Mouse (Mus musculus) embryonic facial prominence, embryonic 12.5 days (tissue): ENCODE measurements around the gene Ncoa1. TPM values are rescaled to one million over a fixed set of nuclear protein-coding genes. Genes with fewer than 3 reads are reported as not detected.

Source experiments
- ATAC-seq: fragments of 200-750 bp; cut with Nextera tagmentation; 2 replicates; pipeline ENCODE4 v1.8.0; 2017; ENCODE audit not compliant: insufficient number of reproducible peaks, insufficient read depth, low FRiP score, low TSS enrichment
- H3K27ac ChIP-seq: fragments of 300-500 bp; sonication (generic); 2 replicates; pipeline ENCODE4 v1.5.1; 2016; ENCODE audit warnings: mild to moderate bottlenecking
- H3K27me3 ChIP-seq: fragments of 300-500 bp; sonication (generic); 2 replicates; pipeline ENCODE4 v1.6.1; 2016; ENCODE audit warnings: mild to moderate bottlenecking, moderate library complexity
- H3K36me3 ChIP-seq: fragments of 300-500 bp; sonication (generic); 2 replicates; pipeline ENCODE4 v1.6.1; 2016; ENCODE audit warnings: mild to moderate bottlenecking
- H3K4me1 ChIP-seq: fragments of 300-500 bp; sonication (generic); 2 replicates; pipeline ENCODE4 v1.6.1; 2016
- H3K4me2 ChIP-seq: fragments of 300-500 bp; sonication (generic); replicated peaks from 2 replicates; pipeline ENCODE4 v1.6.1; 2016; ENCODE audit warnings: mild to moderate bottlenecking, moderate library complexity
- H3K4me3 ChIP-seq: fragments of 300-500 bp; sonication (generic); 2 replicates; pipeline ENCODE4 v1.5.1; 2016; ENCODE audit warnings: mild to moderate bottlenecking
- H3K9ac ChIP-seq: fragments of 300-500 bp; sonication (generic); 2 replicates; pipeline ENCODE4 v1.6.1; 2016; ENCODE audit warnings: mild to moderate bottlenecking, moderate library complexity
- H3K9me3 ChIP-seq: fragments of 300-500 bp; sonication (generic); 2 replicates; pipeline ENCODE4 v1.6.1; 2016; ENCODE audit warnings: mild to moderate bottlenecking, moderate library complexity
- WGBS: fragments of 180-500 bp; shearing (Covaris S2); methylation state at CpG from one replicate; pipeline ENCODE4 v1.1.7; 2016; 5-methylcytosine and 5-hydroxymethylcytosine counted together
- polyA plus RNA-seq: library from polyadenylated mRNA; unstranded; fragments of >200 nt; fragmentation: Nextera tagmentation; extraction: Ambion mirVana; gene quantifications from 2 replicates; pipeline ENCODE4 v1.2.1, GENCODE M21; 2016

Gene Ncoa1
- polyA plus RNA-seq, 1 experiment from 2014 or later, result 9.8 TPM

DNA sequence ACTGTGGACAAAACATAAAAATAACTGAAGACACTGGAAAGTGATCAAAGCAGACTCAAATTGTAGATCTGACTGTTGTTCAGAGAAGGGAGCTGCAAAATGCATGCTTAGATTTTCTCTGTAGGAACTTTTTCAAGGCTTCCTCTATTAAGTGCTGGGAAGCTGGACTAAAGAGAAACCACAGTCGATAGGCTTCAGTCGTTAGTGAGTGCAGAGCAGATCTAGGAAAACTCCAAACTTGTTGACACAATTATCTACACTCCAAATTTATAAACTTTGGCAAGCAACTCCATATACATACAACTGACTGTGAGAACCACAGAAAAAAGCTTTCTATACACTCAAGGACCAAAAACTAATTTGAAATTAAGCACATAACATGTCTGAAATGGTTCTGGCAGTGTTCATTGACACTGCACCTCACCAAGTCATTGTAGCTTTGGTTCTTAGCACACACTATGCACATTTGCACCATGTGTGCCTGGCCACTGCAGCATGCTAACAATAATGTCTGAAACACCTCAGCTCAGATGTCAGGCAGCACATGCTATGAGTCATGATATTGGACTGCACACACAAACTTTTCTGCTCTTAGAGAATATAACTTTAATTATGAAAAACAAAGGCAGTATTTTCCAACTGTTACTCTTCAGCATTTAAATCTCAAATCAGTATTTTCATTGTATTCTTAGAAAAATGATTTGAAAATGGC lies 121.8 kb downstream of the Ncoa1 start:
- H3K4me2 ChIP-seq, result no peak overlapping the region
- no peak overlapping the region; the same call in 1 of the 2 replicates for H3K27ac ChIP-seq
- H3K4me3 ChIP-seq, result no peak overlapping the region
- H3K27me3 ChIP-seq, result no peaks in the 10 kb centered on the region
- H3K4me1 ChIP-seq, result no peaks in the 10 kb centered on the region
- WGBS, result 83% methylated on average over 2 of the region's 2 CpGs
- H3K36me3 ChIP-seq, result no peaks in the 10 kb centered on the region
- no peaks in the 10 kb centered on the region for H3K9me3 ChIP-seq
- H3K9ac ChIP-seq, result no peak overlapping the region
- ATAC-seq, result no peak

- Histone ChIP-seq H3K4me3 (no peak overlapping the region), H3K27ac (no peak overlapping the region), H3K36me3 (no peaks in the 10 kb centered on the region), H3K27me3 (no peaks in the 10 kb centered on the region), H3K4me2 (no peak overlapping the region), H3K9me3 (no peaks in the 10 kb centered on the region), H3K9ac (no peak overlapping the region), H3K4me1 (0 out of 2 replicates have a peak, but pooled peaks cover 9% of the 10 kb centered on the region)
- ATAC-seq, result no peak
- 36% methylated on average over 2 of the region's 2 CpGs for WGBS
Observed at GRCm38 (mm10) chr12:4343216-4343615, 133.8 kb downstream of the Ncoa1 start.

- Histone ChIP-seq H3K9me3 (no peaks in the 10 kb centered on the region), H3K4me3 (no peak overlapping the region), H3K9ac (no peak overlapping the region), H3K36me3 (no peaks in the 10 kb centered on the region), H3K27ac (no peak overlapping the region), H3K27me3 (no peaks in the 10 kb centered on the region), H3K4me2 (no peak overlapping the region), H3K4me1 (0 out of 2 replicates have a peak, but pooled peaks cover 9% of the 10 kb centered on the region)
- WGBS, result 69% methylated on average over 3 of the region's 3 CpGs
- ATAC-seq, result no peak
Observed at GRCm38 (mm10) chr12:4342087-4342486, 134.9 kb downstream of the Ncoa1 start.

GRCm38 (mm10) chr12:4340325-4340924 lies 136.6 kb downstream of the Ncoa1 start:
- no peak for ATAC-seq
- WGBS, result 51% methylated on average over 3 of the region's 3 CpGs
- H3K4me2 ChIP-seq, result no peak overlapping the region
- H3K4me3 ChIP-seq, result no peak overlapping the region
- 0 out of 2 replicates have a peak, but pooled peaks cover 9% of the 10 kb centered on the region for H3K4me1 ChIP-seq
- no peaks in the 10 kb centered on the region for H3K9me3 ChIP-seq
- no peak overlapping the region for H3K9ac ChIP-seq
- H3K27ac ChIP-seq, result no peak overlapping the region
- no peaks in the 10 kb centered on the region for H3K36me3 ChIP-seq
- H3K27me3 ChIP-seq, result no peaks in the 10 kb centered on the region

- Histone ChIP-seq H3K27me3 (no peaks in the 10 kb centered on the region), H3K4me2 (no peak overlapping the region), H3K4me1 (peaks cover 3% of the 10 kb centered on the region; the same call in 1 of the 2 replicates), H3K27ac (no peak overlapping the region), H3K9ac (no peak overlapping the region), H3K9me3 (no peaks in the 10 kb centered on the region), H3K4me3 (no peak overlapping the region), H3K36me3 (0 out of 2 replicates have a peak, but pooled peaks cover 6% of the 10 kb centered on the region)
- ATAC-seq, result no peak
- 70% methylated on average over 5 of the region's 5 CpGs for WGBS
Observed at GRCm38 (mm10) chr12:4323604-4324003, 153.4 kb downstream of the Ncoa1 start.

GRCm38 (mm10) chr12:4322227-4322626 lies 154.8 kb downstream of the Ncoa1 start:
- H3K27me3 ChIP-seq, result no peaks in the 10 kb centered on the region
- ATAC-seq, result no peak
- H3K36me3 ChIP-seq, result 0 out of 2 replicates have a peak, but pooled peaks cover 6% of the 10 kb centered on the region
- no peak overlapping the region for H3K9ac ChIP-seq
- H3K9me3 ChIP-seq, result no peaks in the 10 kb centered on the region
- H3K4me3 ChIP-seq, result no peak overlapping the region
- no peak overlapping the region for H3K4me2 ChIP-seq
- peaks cover 3% of the 10 kb centered on the region; the same call in 1 of the 2 replicates for H3K4me1 ChIP-seq
- H3K27ac ChIP-seq, result no peak overlapping the region
- 25% methylated on average over 2 of the region's 2 CpGs for WGBS

GRCm38 (mm10) chr12:4313824-4314223 lies 163.2 kb downstream of the Ncoa1 start:
- Histone ChIP-seq H3K27me3 (no peaks in the 10 kb centered on the region), H3K4me3 (no peak overlapping the region), H3K4me2 (no peak overlapping the region), H3K9me3 (no peaks in the 10 kb centered on the region), H3K36me3 (peaks cover 7% of the 10 kb centered on the region; the same call in 1 of the 2 replicates), H3K9ac (no peak overlapping the region), H3K27ac (no peak overlapping the region), H3K4me1 (no peaks in the 10 kb centered on the region)
- ATAC-seq, result no peak

- Histone ChIP-seq H3K36me3 (no peaks in the 10 kb centered on the region), H3K9me3 (no peaks in the 10 kb centered on the region), H3K27ac (no peak overlapping the region), H3K4me1 (no peaks in the 10 kb centered on the region), H3K27me3 (no peaks in the 10 kb centered on the region), H3K9ac (no peak overlapping the region), H3K4me2 (no peak overlapping the region), H3K4me3 (no peak overlapping the region)
- 67% methylated on average over 1 of the region's 1 CpGs for WGBS
- no peak for ATAC-seq
Observed at GRCm38 (mm10) chr12:4306712-4307313, 170.2 kb downstream of the Ncoa1 start.

DNA sequence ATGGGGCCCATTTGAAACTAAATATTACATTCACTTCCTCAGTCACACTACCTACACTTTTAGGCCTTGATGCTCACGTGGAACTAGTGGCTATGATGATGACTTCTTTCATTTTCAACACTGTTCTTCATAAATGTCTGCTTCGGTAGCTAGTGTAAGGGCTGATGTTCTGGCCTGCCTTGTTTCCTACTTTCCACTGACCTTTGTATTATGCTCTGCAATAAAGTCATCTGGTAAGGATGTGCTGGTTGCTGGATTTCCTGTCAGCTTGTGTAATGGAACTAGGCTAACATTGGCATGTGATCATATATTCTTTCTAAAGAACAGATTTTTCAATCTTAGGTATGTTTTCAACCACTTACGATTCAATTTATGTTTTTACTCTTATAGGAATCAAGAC lies 177.7 kb downstream of the Ncoa1 start:
- H3K9me3 ChIP-seq, result no peaks in the 10 kb centered on the region
- WGBS, result 80% methylated on average over 3 of the region's 3 CpGs
- no peak overlapping the region for H3K9ac ChIP-seq
- H3K4me2 ChIP-seq, result no peak overlapping the region
- H3K36me3 ChIP-seq, result peaks cover 8% of the 10 kb centered on the region; the same call in 1 of the 2 replicates
- no peak overlapping the region for H3K4me3 ChIP-seq
- no peaks in the 10 kb centered on the region for H3K27me3 ChIP-seq
- ATAC-seq, result no peak
- no peaks in the 10 kb centered on the region for H3K4me1 ChIP-seq
- H3K27ac ChIP-seq, result no peak overlapping the region

- Histone ChIP-seq H3K4me2 (no peak overlapping the region), H3K4me1 (no peaks in the 10 kb centered on the region), H3K27me3 (no peaks in the 10 kb centered on the region), H3K4me3 (no peak overlapping the region), H3K36me3 (peaks cover 10% of the 10 kb centered on the region; the same call in 1 of the 2 replicates), H3K27ac (no peak overlapping the region), H3K9me3 (no peaks in the 10 kb centered on the region), H3K9ac (no peak overlapping the region)
- 80% methylated on average over 4 of the region's 4 CpGs for WGBS
- no peak for ATAC-seq
Observed at GRCm38 (mm10) chr12:4298626-4299025, 178.4 kb downstream of the Ncoa1 start.

- no peak for ATAC-seq
- no peak overlapping the region for H3K27ac ChIP-seq
- H3K27me3 ChIP-seq, result no peaks in the 10 kb centered on the region
- no peak overlapping the region for H3K4me3 ChIP-seq
- no peaks in the 10 kb centered on the region for H3K4me1 ChIP-seq
- H3K4me2 ChIP-seq, result no peak overlapping the region
- no peak overlapping the region for H3K9ac ChIP-seq
- no peaks in the 10 kb centered on the region for H3K9me3 ChIP-seq
- peaks cover 10% of the 10 kb centered on the region; the same call in 1 of the 2 replicates for H3K36me3 ChIP-seq
- WGBS, result 93% methylated on average over 4 of the region's 4 CpGs
Observed at GRCm38 (mm10) chr12:4295881-4296280, 181.1 kb downstream of the Ncoa1 start.

DNA sequence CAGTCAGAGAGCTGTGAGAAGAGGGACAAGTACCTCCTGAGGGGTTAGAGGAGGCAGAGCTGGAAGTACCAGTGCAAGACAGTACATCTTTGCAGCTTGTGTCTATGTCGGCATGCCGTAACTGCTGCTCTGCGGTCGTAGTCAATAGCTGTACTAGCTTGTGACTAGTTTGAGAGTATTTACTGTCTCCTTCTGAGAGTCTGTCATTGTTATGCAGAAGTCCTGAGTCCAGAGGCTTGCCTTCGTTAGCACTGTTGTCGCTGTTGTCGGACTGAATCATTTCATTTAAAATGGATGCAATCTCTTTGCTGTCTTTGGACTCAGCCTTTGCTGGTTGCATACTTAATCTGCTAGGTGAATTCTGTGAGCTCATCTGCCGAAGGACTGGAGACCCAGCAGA lies 181.7 kb downstream of the Ncoa1 start:
- Histone ChIP-seq H3K4me1 (no peaks in the 10 kb centered on the region), H3K4me3 (no peak overlapping the region), H3K9ac (no peak overlapping the region), H3K4me2 (no peak overlapping the region), H3K27me3 (no peaks in the 10 kb centered on the region), H3K27ac (no peak overlapping the region), H3K9me3 (no peaks in the 10 kb centered on the region), H3K36me3 (peaks cover 13% of the 10 kb centered on the region; the same call in 1 of the 2 replicates)
- ATAC-seq, result no peak
- 78% methylated on average over 8 of the region's 8 CpGs for WGBS
